Mouse (Mus musculus) fat pad, adult 2 months (tissue): Measurements from ENCODE around the gene Apobec2.
A peak's percentile ranks its signal among the peaks of the same experiment; 100 is the strongest.

Experiments
- DNase-seq: peaks from one replicate; pipeline ENCODE4 v3.0.0-alpha.2; 2011; ENCODE audit warnings: low read depth, low spot score; ENCODE audit errors: extremely low read depth

The Apobec2 gene

DNA sequence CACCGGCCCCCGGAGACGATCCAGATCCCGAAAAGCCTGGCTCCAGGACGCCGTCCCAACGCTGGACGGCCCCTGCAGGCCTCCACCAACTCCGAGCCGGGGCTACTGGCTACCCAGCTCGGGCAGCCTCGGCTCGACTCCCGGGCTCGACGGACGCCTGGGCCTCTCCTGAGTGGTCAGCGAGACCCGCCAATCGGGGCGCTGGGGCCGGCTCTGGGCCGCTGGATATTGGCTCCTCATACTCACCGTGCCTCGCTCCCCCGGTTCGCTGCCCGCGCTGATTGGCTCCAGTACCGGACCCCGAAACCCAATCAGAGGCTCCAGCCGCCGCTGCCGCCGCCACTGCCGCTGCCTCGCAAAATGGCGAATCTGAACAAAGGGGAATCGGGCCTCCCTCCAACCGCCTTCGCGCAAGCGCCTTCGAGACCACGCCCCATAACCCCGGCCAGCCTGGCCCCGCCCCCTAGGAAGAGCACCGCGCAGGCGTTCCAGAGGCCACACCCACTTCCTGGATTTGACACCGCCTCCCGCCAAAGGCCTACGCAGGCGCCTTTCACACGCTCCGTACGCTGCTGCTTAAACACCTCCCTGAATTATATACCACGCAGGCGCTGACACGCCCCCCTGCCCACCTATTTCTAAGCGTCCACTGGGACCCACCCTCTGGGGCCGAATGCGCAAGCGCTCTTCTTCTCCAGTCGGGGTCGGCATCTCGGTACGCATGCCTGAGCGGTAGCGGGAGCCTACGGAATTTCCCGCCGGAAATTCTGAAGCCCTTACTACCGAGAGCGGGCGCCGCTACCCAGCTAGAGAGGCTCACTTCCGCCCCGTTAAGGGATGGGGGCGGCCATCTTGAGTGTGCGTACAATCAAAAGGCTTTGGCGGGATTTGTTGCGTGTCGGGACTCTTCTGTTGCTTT, 23.1 kb downstream of the Apobec2 start, which contains the start of the genes Nfya and Oard1:
TSS of gene Nfya (minus strand) at position 527 of the 919 bp plus-strand sequence.
TSS of gene Oard1 (plus strand) at position 635 of the 919 bp plus-strand sequence.
- DNase-seq: peak; percentile 81

GRCm38 (mm10) chr17:48408526-48409291, 24.0 kb downstream of the Apobec2 start:
- no peak for DNase-seq

- DNase-seq: no peak
Observed at GRCm38 (mm10) chr17:48407910-48408525, 24.7 kb downstream of the Apobec2 start.

DNA sequence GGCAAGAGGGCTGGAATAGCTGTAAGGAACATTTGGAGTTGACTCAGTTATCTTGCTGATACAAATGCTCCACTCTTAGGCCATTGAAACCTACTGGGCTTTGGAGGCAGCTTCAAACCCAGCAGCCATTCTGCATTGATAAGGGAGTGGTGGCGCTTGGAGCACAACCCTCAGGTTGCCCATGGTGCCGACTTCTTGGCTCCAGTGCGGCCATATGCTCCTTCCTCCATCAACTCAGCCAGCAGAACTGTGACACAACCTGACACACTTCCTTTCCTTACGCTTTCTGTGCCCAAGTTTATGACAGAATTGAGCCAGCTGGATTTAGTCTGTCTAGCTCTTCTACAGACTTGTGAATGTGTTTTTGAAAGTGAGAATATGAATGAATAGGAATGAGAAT, 25.6 kb downstream of the Apobec2 start:
- DNase-seq: no peak

DNA sequence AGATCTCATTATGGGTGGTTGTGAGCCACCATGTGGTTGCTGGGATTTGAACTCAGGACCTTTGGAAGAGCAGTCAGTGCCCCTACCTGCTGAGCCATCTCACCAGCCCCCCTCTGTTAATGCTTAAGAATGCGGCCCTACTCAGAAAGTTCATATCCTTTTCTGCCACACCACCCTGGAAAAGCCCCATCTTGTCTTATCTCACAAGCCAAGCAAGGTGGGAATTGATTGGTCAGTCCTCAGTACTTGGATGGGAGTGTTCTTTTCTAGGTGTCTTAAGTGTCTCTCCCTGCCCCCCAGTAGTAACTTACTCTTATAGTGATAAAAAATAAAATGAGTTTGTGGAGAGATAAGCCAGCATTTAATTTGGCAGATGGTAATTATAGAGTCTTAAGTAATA, 28.0 kb downstream of the Apobec2 start:
- no peak for DNase-seq

DNA sequence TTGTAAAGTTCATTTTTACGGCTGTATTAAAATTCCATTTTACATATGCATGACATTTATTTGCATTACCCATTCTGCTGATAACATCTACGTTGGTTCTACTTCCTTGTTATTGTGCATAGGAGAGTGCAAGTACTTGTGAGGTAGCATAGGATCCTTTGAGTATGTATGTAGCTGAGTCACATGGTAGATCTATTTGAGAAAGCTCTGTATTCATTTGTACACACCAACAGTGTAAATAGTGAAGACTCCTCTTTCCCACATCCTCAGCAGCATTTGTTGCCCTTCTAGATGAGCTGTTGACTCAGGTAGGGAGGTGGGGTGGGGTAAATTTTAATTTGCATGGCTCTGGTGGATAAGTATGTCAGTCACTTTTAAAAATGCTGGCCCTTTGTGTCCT, 28.9 kb downstream of the Apobec2 start:
- DNase-seq: no peak

GRCm38 (mm10) chr17:48402751-48403150, 30.0 kb downstream of the Apobec2 start:
- DNase-seq: no peak

DNA sequence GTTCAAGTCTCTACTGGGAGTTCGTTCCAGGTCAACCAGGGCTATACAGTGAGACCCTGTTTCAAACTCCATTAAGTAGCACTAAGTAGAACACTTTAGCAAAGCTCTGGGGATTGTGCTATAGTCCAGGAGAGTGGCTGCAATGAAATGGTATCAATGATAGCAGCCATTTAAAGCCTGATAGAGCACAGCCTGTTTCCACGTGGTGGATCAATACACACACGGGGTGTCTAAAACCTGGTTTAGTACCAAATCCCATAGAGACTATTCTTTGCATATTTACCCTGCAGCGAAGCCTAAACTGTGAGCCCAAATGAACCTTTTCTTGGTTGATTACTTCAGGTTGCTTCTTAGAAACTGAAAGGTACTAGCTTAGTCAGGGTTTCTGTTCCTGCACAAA, 31.0 kb downstream of the Apobec2 start:
- DNase-seq: no peak

DNA sequence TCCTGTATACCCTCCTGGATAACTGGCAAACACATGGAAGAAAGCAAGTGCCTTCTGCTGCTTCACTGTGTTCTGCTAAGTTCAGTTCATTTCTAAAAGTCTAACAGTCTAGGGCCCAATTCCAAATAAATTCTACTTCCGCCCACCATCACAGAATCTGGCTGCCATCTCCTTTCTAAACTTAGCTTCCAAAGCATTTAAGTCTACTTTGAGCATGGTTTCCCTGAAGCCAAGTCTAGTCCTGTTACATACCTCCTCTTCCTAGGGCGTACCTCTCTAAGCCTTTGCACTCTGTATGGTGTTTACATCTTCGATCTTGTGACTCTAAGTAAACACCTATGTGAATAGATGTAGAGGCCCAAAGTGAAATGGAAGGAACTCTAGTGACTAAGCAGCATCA, 40.1 kb downstream of the Apobec2 start:
- no peak for DNase-seq

DNA sequence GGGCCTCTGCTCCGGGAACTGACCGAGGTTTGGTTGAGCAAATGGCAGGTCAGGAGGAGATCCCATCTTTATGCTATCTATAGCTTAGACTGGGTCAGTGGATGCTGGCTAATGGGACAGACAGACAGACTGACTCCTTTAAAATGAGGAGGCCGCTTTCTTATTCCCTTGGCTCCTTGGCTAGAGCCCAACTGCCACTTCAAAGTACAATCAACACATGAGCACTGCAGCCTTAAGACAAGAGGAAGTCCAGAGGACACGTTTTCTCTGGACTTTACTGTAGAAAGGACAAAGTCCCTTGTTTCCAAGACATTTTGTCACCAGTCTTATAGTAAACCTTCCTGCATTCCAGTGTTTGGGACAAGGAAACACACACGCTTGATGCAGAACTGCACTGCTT, 41.3 kb downstream of the Apobec2 start:
- DNase-seq: no peak

DNA sequence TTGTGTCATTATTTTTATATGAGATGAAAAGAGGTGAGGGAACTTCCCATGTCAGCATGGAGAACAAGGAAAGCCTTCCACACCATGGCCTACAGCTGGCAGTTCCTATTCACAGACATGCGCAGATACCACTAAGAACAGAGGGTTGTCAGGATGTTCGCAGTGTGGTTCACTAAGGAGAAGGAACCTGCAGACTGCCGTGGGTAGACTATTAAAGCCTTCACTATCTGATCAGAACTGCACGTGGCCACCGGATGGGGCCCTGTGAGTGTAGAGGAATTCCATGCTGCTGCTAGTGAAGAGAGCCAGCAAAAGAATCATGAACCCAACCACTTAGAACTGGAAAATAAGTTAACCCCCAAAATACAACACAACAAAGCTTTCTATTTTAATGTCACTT, 43.3 kb downstream of the Apobec2 start:
- DNase-seq: no peak

DNA sequence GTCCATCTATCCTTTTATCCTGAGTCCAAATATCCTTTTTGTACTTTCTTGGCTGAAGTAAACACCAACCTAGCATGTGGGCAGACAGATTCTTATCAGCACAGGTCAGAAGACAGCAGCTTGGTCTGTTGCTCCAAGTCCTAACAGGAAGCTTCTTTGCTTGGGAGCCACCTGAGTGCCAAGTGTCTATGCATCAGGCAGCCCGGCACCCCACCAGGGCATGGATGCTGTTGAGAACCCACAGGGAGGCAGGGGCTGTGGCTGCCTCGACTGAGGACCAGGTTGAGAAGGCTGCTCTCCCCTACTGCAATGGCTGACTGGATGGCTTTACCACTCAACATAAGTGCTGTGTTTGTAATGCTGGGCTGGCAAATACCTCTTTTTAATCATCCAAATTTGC, 44.1 kb downstream of the Apobec2 start:
- no peak for DNase-seq

GRCm38 (mm10) chr17:48385786-48386461, 46.8 kb downstream of the Apobec2 start:
- DNase-seq: no peak

GRCm38 (mm10) chr17:48379050-48379449, 53.7 kb downstream of the Apobec2 start:
- DNase-seq: no peak

- DNase-seq: no peak
Observed at GRCm38 (mm10) chr17:48376102-48376501, 56.6 kb downstream of the Apobec2 start.

DNA sequence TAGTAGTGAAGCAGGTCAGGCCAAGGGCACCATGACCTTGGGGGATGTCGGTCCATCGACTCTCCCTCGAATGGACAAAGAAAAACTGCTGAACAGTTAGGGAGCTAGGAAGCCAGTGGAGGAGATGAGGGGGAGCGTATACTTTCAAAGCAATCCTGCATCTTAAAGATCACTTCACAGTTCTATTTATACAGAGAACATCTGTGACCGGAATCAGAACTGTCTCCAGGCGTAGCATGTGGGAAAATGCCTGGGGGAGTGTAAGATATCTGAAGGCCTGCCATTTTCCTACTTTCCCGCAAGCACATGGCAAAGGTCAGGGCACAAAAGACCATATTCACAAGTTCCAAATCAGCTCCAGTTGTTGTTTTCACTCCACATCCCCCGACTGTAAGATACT, 59.7 kb downstream of the Apobec2 start:
- DNase-seq: no peak

DNA sequence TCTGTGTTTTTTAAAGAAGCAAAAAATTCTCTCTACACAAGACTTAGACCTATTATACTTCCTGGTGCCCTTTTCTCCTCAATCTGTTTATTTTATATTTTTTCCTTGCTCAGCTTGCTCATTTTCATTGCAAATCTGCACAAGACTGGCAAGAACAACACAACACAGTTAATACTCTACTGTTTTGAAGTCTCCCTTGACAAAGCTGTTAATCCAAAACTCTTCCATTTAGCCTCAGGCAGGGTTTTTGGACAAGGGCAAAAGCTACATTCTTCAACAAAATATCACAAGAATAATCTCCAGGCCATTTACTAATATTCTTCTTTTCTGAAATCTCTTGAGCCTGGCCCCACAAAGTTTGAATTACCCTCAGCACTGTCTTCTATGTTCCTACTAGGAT, 61.1 kb downstream of the Apobec2 start:
- no peak for DNase-seq
